Mouse (Mus musculus) liver, postnatal 0 days (tissue): ENCODE data around the gene St8sia1. TPM values are rescaled to one million over a fixed set of nuclear protein-coding genes. Genes with fewer than 3 reads are reported as not detected.
A peak's percentile ranks its signal among the peaks of the same experiment; 100 is the strongest.

Source experiments
- ATAC-seq: fragments of 200-750 bp; cut with Nextera tagmentation; 2 replicates; pipeline ENCODE4 v1.8.0; 2017; ENCODE audit warnings: mild to moderate bottlenecking, moderate library complexity
- DNase-seq: peaks from one replicate; pipeline ENCODE4 v3.0.0-alpha.2; 2016
- H3K27ac ChIP-seq: fragments of 300-500 bp; sonication (generic); 2 replicates; pipeline ENCODE4 v1.5.1; 2014; ENCODE audit warnings: antibody characterized with exemption, moderate library complexity, mild to moderate bottlenecking, low read depth
- H3K27me3 ChIP-seq: fragments of 300-500 bp; sonication (generic); 2 replicates; pipeline ENCODE4 v1.6.1; 2014; ENCODE audit warnings: low read length, control low read depth, mixed read lengths; ENCODE audit not compliant: insufficient read depth
- H3K36me3 ChIP-seq: fragments of 300-500 bp; sonication (generic); replicated peaks from 2 replicates; pipeline ENCODE4 v1.6.1; 2014; ENCODE audit warnings: mild to moderate bottlenecking, control low read depth, low read length, moderate library complexity, mixed read lengths; ENCODE audit not compliant: insufficient read depth
- H3K4me1 ChIP-seq: fragments of 300-500 bp; sonication (generic); 2 replicates; pipeline ENCODE4 v1.6.1; 2014; ENCODE audit warnings: antibody characterized with exemption, mild to moderate bottlenecking, control low read depth; ENCODE audit not compliant: insufficient read depth
- H3K4me2 ChIP-seq: fragments of 300-500 bp; sonication (generic); 2 replicates; pipeline ENCODE4 v1.6.1; 2014; ENCODE audit warnings: low read depth, mild to moderate bottlenecking, low read length, moderate library complexity, mixed read lengths
- H3K4me3 ChIP-seq: fragments of 300-500 bp; sonication (generic); 2 replicates; pipeline ENCODE4 v1.5.1; 2014; ENCODE audit warnings: low read depth, low read length
- H3K9ac ChIP-seq: fragments of 300-500 bp; sonication (generic); replicated peaks from 2 replicates; pipeline ENCODE4 v1.6.1; 2014; ENCODE audit warnings: mild to moderate bottlenecking, moderate library complexity
- H3K9me3 ChIP-seq: fragments of 300-500 bp; sonication (generic); 2 replicates; pipeline ENCODE4 v1.6.1; 2016; ENCODE audit warnings: mild to moderate bottlenecking, control low read depth, low read length, mixed read lengths
- CTCF ChIP-seq: sonication (generic); IDR thresholded peaks from 2 replicates; pipeline ENCODE4 v1.5.1; 2016; ENCODE audit warnings: antibody characterized with exemption, low read depth
- EP300 ChIP-seq: IDR thresholded peaks from 2 replicates; pipeline ENCODE4 v1.6.1; 2016; ENCODE audit warnings: antibody characterized with exemption, low read depth, mild to moderate bottlenecking
- WGBS: fragments of 180-500 bp; shearing (Covaris S2); extraction: QIAGEN DNeasy Blood & Tissue Kit; methylation state at CpG from one replicate; pipeline ENCODE4 v1.1.7; 2014; ENCODE audit not compliant: insufficient replicate concordance; 5-methylcytosine and 5-hydroxymethylcytosine counted together
- polyA plus RNA-seq: library from polyadenylated mRNA; unstranded; fragments of >200 nt; fragmentation: Nextera tagmentation; extraction: Ambion mirVana; gene quantifications from 2 replicates; pipeline ENCODE4 v1.2.1, GENCODE M21; 2015

St8sia1 gene
- polyA plus RNA-seq, 1 experiment from 2014 or later, result 0.22 TPM

- no peak overlapping the region for H3K4me2 ChIP-seq
- peak; percentile 85 for ATAC-seq
- 2% methylated on average over 8 of the region's 8 CpGs for WGBS
These were observed 133.0 kb downstream of the St8sia1 start for GRCm38 (mm10) chr6:142831243-142831642.

DNA sequence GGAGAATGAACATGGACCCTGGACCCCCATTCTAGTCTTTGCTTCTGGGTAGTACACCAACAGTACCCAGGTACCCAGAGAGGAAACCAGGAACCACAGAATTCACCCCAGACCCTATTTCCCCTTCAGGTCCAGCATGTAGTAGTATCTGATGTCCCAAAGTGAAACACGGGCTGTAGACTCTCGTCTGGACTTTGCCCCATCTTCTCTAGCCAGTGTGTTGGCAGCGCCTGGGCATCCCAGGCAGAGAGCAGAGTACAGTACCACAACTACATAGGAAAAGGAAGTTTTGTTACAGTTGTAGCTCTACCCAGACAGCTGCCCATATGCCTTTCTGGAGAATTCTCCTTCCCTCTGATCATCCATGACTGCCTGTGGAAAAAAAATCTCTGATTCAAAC lies 134.0 kb downstream of the St8sia1 start:
- H3K36me3 ChIP-seq, result no peaks in the 10 kb centered on the region
- TF ChIP-seq EP300 (no peak), CTCF (no peak)
- DNase-seq (no peak), ATAC-seq (no peak)
- H3K4me2 ChIP-seq, result no peak overlapping the region
- H3K27ac ChIP-seq, result no peak overlapping the region
- H3K27me3 ChIP-seq, result no peaks in the 10 kb centered on the region
- 63% methylated on average over 3 of the region's 3 CpGs for WGBS
- H3K4me3 ChIP-seq, result no peak overlapping the region
- H3K4me1 ChIP-seq, result peaks cover 5% of the 10 kb centered on the region
- H3K9me3 ChIP-seq, result no peaks in the 10 kb centered on the region
- no peak overlapping the region for H3K9ac ChIP-seq

More at GRCm38 (mm10) chr6:142831243-142831642, 133.0 kb downstream of the St8sia1 start:
- no peaks in the 10 kb centered on the region for H3K36me3 ChIP-seq
- no peak overlapping the region for H3K27ac ChIP-seq
- peaks cover 5% of the 10 kb centered on the region for H3K4me1 ChIP-seq
- no peak overlapping the region for H3K4me3 ChIP-seq
- DNase-seq, result peak; percentile 43
- TF ChIP-seq EP300, result peak; percentile 84; the same call in 1 of the 2 replicates
- peak; percentile 56 for TF ChIP-seq CTCF
- H3K9ac ChIP-seq, result no peak overlapping the region
- no peaks in the 10 kb centered on the region for H3K9me3 ChIP-seq
- H3K27me3 ChIP-seq, result no peaks in the 10 kb centered on the region

- H3K36me3 ChIP-seq, result no peaks in the 10 kb centered on the region
- 79% methylated on average over 5 of the region's 5 CpGs for WGBS
- no peaks in the 10 kb centered on the region for H3K27me3 ChIP-seq
- no peak overlapping the region for H3K4me3 ChIP-seq
- ATAC-seq (no peak), DNase-seq (no peak)
- TF ChIP-seq EP300 (no peak), CTCF (no peak)
- H3K9me3 ChIP-seq, result no peaks in the 10 kb centered on the region
- H3K27ac ChIP-seq, result no peak overlapping the region
- no peak overlapping the region for H3K4me2 ChIP-seq
- H3K9ac ChIP-seq, result no peak overlapping the region
- H3K4me1 ChIP-seq, result no peaks in the 10 kb centered on the region
These were observed 138.8 kb downstream of the St8sia1 start for GRCm38 (mm10) chr6:142825449-142825848.

- TF ChIP-seq CTCF, result no peak
- TF ChIP-seq EP300, result no peak
- ATAC-seq (no peak), DNase-seq (no peak)
- no peak overlapping the region for H3K9ac ChIP-seq
- H3K36me3 ChIP-seq, result no peaks in the 10 kb centered on the region
- H3K27ac ChIP-seq, result no peak overlapping the region
- no peaks in the 10 kb centered on the region for H3K4me1 ChIP-seq
- no peak overlapping the region for H3K4me3 ChIP-seq
- H3K4me2 ChIP-seq, result no peak overlapping the region
- no peaks in the 10 kb centered on the region for H3K27me3 ChIP-seq
- H3K9me3 ChIP-seq, result no peaks in the 10 kb centered on the region
- 61% methylated on average over 5 of the region's 5 CpGs for WGBS
These were observed 141.1 kb downstream of the St8sia1 start for GRCm38 (mm10) chr6:142823008-142823787.

DNA sequence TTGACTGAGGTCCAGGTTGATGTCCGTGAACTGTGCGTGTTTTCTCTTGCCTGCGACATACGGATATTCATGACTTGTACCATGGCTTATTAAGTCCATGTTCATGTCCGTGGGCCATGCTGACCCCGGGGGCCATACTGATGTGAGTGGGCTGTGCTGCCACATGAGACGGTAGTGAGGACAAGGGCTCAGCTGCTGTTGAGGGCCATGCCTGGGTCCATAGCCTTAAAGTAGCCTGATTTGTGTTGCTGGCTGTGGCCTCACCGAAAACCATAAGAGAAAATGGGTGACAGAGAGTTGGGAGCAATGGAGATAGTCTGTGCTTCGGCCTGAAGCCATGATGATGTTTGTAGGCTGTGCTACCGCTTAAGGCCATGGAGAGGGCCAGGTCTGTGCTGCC lies 145.9 kb downstream of the St8sia1 start:
- 84% methylated on average over 10 of the region's 10 CpGs for WGBS
- TF ChIP-seq EP300 (no peak), CTCF (no peak)
- DNase-seq, result no peak

DNA sequence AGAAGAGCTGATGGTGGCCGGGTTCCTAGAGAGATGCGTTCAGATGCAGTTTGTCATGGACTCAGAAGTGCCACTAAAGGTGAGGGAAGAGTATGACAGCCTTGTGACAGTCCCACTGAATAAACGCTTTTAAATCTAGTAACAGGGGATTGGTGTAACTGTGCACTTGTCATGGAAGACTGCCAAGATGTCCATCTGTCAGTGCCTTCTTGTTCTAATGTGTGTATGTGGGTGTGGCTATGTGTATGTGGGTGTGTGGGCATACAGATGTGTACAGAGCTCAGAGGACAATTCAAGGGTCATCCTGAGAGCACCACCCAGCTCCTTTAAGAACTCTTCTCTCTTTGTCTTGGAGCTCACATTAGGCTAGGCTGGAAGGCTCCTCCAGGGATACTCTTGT lies 148.7 kb downstream of the St8sia1 start:
- Histone ChIP-seq H3K4me3 (no peak overlapping the region), H3K4me1 (0 out of 2 replicates have a peak, but pooled peaks cover 4% of the 10 kb centered on the region), H3K9ac (no peak overlapping the region), H3K36me3 (no peaks in the 10 kb centered on the region), H3K9me3 (no peaks in the 10 kb centered on the region), H3K4me2 (no peak overlapping the region), H3K27ac (no peak overlapping the region), H3K27me3 (no peaks in the 10 kb centered on the region)
- WGBS, result 64% methylated on average over 3 of the region's 3 CpGs
- TF ChIP-seq EP300 (no peak), CTCF (no peak)
- no peak for ATAC-seq
- DNase-seq, result no peak

More for the DNA sequence above, 145.9 kb downstream of the St8sia1 start:
- H3K27ac ChIP-seq, result no peak overlapping the region
- H3K36me3 ChIP-seq, result no peaks in the 10 kb centered on the region
- H3K9ac ChIP-seq, result no peak overlapping the region
- H3K4me1 ChIP-seq, result 0 out of 2 replicates have a peak, but pooled peaks cover 2% of the 10 kb centered on the region
- H3K4me3 ChIP-seq, result no peak overlapping the region
- no peaks in the 10 kb centered on the region for H3K9me3 ChIP-seq
- H3K4me2 ChIP-seq, result no peak overlapping the region
- ATAC-seq, result no peak
- no peaks in the 10 kb centered on the region for H3K27me3 ChIP-seq
